Mouse (Mus musculus) adrenal gland, adult 8-10 months (tissue): Measurements from ENCODE around the gene Hnrnpa0. TPM values are rescaled to one million over a fixed set of nuclear protein-coding genes. Genes with fewer than 3 reads are reported as not detected.

Source experiments
- DNase-seq: peaks from one replicate; pipeline ENCODE4 v3.0.0; 2022
- total RNA-seq, 4 experiments: library from RNA; stranded (reverse); gene quantifications; 2 replicates each; pipeline ENCODE4 v1.2.4; 2022

The Hnrnpa0 gene
- total RNA-seq, 4 experiments from 2014 or later = 104 to 131 (median 119) TPM

DNA sequence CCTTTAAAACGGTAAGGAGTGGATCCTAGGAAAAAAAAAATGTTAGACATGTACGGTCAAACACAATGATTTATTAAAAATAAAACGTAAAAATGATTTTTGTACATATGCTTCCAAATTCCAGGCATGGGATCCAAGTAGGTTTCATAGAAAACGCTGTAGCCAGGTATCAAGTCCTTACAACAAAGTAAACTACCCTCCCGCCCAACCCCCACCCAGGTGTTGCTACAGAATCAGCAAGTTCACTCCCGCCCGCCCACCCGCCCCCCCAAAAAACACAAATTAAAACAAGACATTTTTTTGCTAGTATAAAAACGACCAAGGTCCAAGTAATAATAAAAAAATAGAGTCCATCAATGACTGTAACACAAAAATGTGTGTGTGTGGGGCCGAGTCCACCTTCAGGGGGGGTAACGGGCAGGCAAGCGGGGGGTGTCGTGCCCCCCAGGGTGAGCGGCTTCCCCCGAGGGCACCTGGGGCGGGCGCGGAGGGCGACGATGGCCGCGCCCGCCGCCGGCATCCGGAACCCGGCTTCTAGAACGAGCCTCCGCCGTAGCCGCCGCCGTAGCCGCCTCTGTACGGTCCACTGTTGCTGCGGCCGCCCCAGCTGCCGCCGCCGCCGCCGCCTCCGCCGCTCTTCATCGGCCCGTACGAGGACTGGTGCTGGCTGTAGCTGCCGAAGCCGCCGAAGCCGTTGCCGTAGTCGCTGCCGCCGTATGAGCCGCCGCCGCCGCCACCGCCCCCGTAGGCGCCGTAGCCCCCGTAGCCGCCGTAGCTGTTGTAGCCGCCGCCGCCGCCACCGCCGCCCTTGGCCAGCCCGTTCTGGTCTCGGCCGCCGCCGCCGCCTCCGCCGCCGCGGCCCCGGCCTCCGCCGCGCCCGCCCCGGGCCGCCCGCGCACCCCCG, 1.2 kb downstream of the Hnrnpa0 start:
- no peak for DNase-seq

DNA sequence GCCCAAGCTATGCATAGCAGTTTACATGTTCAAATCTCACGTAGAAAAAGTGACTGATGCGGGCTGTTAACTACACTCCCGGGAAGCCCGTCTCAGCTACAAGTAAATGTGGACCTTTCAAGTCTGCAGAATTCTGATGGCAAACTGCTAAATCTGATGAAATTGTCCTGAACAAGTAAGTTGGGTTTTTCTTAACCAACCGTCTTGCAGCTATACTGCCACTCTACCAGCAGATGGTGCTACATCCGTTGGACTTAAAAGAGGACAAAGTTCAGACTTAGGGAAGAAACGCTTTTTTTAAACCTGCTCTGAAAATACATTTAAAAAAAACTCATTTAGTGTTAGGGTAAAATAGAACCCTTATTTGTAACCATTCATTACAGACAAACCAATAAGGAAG, 2.2 kb downstream of the Hnrnpa0 start:
- no peak for DNase-seq

DNA sequence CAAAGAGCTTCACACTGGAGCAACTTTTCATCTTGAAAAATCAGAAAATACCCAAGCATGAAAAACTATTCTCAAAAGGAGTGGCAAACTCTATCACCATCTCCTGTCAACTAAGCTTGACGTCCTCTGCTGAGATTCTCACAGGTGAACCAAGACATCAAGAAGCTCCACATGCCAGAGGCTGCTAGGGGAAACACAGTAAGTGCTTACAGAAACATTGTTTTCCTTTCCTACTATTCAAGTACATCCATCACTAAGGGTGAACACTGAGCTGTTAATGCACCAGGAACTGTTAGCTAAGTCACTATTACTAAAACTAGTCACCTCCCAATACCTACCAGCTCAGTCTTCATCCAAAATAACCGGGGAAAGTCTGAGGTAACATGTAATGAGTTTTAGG, 3.4 kb downstream of the Hnrnpa0 start:
- no peak for DNase-seq

DNA sequence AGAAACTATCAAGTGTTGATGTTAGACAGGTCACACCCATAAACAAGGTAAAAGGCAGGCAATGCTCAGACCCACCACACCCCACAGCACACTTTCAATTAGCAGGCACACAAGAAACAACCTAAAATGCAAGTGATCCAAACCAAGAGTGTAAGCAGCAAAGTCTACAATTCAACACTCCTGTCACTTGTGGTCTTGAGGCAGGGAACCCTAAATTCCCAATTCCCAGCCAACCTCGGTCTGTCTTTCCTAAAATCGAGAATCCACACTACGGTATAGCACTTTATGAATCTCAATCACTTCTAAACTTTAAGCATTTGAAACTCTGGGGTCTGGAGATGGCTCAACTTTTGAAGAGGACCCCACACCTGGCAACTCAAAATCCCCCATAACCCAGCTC, 4.1 kb downstream of the Hnrnpa0 start:
- DNase-seq = no peak

DNA sequence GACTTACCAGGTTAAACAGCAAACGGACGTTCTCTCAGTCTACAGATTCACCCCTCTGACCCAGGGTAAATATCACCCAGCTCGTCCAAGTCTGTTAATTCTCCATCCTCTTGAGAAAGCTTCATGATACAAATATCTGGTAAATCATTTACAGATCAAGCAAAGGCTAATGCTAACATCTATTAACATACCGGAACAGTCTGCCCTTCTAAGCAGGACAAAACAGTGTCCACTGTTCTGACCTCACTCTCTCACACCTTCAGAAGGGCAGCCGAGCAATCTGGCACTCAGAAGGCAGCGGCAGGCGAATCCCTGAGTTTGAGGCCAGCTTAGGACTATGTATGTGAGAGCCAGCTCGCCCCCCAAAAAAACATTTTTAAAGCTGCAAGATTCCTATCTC, 5.0 kb downstream of the Hnrnpa0 start:
- DNase-seq = no peak

DNA sequence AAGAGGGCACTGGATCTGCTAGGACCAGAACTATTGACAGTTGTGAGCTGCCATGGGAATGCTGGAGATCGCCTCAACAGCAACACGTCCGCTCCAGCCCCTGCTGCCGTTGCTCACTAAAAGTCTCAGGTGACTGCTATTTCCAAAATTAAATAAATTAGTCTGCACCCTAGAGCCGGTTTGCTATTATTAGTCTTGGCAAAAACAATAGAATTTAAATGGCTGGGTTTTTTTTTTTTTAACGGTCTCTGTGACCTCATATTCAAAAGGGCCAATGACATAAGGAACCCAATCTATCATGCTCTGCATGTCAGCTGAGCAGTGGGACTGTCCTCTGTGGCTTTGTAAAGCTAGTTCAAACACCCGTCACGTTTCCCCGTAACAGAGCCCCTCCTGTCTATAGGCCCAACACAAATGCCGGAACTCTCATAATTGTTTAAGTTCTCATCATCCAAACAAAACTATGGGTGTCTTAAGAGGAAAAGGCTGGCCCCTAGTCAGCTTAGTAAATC, 5.5 kb downstream of the Hnrnpa0 start:
- DNase-seq = no peak

DNA sequence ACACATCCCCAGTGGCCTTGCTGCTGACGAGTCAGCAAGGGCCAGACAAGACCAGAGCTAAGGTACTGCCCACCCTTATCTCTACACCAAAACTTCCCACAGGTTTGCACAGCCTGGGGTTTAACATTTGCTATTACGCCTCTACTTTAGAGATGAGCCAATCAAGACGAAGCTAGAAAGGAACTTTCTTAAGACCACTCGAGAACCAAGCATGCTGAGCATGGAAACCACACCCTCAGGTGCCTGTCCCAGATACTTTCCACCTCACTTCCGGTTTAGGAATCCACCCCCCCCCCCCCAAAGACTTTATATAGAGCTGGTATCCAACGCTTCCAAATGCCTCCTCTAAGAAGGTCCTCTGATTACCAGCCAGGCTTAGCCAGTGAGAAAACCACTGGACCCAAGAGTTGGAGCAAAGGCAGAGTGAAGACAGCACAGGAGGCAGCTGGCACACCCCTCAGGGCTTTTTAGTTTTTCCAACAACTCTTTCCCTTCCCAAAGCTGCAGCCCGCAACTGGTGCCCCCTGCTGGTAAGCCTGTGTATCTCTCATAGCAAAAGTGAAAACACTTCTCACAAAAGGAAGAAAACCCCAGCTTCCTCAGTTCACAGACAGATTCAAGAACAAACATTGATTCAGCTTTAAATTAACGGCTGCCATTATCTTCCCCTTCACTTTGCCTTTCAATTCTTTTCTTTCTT, 10.9 kb downstream of the Hnrnpa0 start:
- no peak for DNase-seq

DNA sequence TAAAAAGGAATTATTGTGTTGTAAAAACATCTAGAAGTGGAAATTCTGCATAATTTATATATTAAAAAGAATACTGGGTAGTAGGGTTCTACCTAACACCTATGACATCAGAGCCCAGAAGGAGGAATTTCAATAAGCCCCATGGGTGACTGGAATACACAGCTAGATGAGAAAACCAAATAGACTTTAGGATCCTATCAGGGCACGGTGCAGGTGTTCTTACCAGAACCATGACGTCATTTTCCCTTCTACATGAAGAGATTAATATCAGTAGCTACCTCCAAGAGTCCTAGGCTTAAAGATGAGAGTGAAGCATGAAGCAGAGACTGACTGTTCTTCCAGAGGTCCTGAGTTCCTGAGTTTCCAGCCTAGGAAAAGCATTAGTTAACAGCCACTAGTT, 11.6 kb downstream of the Hnrnpa0 start:
- no peak for DNase-seq

DNA sequence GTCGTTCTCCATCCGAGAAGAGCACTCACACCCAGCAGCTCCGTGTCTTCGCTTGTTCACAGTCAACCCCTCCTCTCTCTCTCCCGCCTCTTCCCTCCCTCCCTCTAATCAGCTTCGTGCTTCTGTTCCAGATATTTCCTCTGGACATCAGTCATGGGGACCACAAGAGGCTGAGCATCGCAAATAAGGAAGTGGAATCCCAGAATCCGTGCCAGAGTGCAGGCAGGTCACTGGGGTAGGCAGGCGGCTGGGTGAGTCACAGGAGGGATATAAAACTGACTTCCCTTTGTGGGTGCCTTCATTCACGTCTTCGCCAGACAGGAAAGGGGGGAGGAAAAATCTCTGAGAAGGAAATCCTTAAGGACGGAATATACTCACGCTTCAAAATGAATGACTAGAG, 13.1 kb downstream of the Hnrnpa0 start:
- no peak for DNase-seq

DNA sequence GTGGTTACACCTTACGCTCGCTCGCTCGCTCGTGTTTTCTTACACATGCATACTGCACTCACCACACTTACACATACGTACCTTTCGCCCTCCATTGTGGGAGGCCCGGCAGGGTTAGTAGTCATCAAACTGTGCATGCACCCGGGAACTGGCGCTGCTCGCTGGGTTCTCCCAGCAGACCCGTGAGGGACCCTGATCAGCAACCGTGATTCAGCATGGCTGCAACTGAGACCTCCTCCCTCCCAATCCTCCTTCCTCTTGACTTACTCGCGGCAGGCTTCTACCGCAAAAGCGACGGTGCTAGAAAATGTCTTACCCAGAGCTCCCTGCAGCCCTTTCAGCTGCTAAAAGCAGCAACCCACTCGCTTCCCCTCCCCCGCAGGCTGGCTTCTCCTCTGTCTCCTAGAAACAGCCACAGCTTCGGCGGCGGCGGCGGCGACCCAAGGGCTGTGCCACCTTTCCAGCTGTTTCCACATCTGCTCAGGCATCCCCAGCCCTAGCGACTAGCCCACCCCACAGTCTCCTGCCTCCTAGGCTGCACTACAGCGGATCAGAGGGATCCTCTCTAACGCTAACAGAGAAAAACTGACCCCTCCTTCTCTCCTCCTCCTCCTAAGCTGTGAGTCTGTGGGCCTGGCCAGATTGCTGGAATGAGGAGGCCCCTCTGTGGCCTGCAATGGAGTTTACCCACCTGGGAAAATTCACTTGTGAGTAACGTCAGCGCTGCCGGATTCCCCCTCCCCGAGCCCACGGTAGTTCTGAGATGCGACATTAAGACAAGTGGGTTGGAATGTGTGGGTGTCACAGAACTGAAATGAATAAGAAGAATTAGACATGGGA, 15.1 kb downstream of the Hnrnpa0 start, which contains the start of gene Klhl3:
Gene Klhl3, minus strand, starts transcription at position 532 of the 840 bp plus-strand sequence.
- peak; percentile 33 for DNase-seq

DNA sequence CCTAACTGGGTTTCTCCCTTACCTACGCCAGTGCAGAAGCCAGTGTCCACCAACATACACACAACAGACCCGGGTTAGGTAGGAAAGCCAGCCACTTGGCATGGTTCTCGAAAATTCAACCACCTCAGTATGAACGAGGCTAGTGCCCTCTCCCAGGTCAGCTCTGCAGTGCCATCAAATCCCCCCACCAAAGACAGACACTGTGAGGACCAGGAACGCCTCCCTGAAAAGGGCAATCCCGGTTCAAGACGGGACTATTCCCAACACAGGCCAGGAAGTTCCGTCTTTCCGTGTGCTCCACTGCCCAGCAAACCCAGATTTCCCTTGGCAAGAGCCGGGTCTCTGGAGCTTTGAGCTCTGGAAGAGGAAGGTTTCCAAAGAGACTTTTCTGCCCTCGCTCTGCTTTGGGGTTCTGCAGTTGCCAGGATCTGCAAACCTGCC, 15.7 kb downstream of the Hnrnpa0 start:
- DNase-seq = no peak

DNA sequence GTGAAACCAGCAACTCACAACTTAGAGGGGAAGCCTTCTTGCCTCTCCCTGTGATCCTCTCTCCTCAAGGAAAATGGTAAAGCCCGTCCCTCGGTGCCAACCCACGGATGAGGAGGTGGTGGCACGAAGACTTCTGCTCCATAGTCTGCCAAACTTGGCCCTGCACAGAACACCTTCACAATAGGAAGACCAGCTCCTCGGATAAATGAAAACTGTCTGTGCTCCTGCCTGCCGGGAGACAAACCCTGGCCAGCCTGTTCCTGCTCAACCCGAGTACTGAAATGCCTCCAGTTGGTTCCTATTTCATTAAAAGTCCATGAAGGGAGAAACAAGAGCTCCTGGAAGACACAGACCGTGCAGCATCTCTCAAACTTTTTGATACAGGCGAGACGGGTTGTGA, 16.2 kb downstream of the Hnrnpa0 start:
- DNase-seq = no peak

DNA sequence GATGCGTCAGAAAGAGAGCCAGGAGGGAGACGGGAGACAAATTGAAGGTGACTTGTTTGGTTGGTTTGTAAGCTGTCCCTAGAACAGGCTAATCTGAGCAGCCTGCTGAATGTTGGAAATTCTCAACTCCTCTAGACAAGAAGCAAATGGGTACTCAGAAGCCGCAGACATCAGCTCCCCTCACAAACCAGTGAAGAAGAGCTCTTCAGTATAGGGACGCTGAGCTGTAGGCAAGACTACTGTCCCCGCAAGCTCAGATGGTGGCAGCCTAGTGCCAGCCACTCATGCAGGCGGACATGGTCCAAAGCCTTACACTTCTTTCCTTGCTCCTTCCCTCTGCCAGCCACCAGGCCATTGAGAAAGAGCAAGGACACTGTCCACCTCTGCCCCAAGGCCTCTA, 17.1 kb downstream of the Hnrnpa0 start:
- DNase-seq = no peak

DNA sequence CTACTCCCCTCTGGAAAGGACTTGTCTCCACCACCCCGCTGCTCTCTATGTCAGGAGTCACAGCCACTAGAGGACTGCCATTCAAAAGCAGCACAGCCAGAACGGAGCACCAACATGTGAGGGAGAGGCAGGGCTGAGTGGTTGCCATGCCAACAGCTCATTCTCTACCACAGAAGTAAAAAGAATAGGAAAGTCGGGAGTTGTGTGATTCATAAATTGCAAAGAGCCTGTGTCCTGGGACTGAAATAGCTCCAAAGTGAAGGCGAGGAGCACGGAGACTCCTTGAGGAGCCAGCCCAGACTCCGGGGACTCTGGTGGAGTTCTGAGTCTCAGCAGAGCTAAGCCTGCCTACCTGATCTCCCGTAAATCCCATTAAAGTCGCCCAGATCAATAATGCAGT, 37.7 kb downstream of the Hnrnpa0 start:
- DNase-seq = peak; percentile 42

DNA sequence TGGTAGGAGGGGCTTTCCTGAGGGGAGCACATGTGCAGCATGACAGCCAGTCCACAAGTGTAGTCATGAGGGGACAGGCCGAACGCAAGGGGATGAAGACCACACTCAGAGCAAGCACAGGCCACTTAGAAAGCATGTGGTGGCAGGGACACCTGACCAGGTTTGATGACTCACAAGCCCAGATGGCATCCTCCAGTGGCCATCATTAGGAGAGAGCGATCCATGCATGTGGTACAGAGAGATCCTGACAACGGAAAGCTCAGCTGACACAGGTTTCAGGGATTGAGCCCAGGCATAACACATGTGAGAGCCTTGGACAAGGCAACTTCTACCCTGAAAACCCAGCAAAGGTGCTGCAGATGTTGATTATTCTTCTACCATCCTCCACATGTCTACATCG, 44.0 kb downstream of the Hnrnpa0 start:
- no peak for DNase-seq

DNA sequence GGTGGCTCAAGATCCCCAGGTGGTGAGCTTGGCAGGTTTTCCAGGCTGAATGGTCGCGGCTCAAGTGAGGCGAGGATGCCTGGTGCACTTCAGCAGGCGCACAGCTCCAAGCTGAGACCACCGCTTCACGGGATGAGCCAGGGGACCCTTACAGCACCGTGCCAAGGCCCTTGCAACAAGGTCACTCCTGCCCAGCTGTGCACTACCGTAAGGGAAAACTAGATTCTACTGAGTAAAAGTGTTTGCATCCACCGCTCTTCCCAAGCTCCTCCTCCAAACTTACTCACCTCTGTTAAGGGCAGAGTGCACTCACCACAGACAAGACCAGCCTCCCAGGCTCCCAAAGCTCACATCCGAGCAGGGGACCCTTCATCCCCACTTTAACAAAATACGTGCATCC, 44.8 kb downstream of the Hnrnpa0 start:
- no peak for DNase-seq

DNA sequence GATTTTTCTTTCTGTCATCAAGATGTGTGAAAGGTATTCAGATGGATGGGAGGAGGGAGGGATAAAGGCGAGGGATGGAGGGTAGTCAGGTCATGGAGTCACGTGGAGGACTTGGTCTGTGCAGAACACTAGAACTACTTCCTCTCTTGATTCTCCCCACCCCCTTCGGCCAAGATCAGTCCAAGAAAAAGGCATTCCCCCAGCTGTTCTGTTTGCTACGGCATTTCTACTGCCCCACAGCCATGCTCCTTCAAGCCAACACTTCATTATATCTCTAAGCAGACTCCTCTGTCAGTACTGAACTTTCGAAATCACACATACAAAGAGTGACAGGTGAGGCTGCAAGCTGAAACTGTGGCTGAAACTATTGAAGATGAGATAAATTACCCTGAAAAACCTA, 45.3 kb downstream of the Hnrnpa0 start:
- DNase-seq = no peak

DNA sequence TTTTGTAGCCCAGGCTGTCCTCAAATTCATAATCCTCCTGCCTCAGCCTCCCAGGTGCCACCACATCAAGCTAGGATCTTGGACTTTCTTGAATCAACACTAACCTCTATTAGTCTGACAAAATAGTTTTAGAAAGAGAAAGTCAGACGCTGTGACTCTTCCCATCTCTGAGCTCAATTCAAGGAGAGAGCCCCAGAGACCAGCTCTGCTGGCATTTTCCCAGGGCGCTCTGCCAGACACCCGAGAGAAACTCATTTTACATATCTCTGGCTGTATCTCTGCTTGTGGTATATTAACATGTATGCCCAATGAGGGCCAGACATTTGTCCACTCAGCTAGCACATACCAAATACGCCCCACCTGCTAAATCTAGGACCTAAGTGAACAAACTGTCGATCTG, 50.0 kb downstream of the Hnrnpa0 start:
- no peak for DNase-seq
